Mouse (Mus musculus): ENCODE measurements around the gene Pced1b.

Pced1b gene

GRCm38 (mm10) chr15:97337636-97338352, 90.9 kb downstream of the Pced1b start:
- CTCF ChIA-PET: interaction anchor here (0.7 kb wide), 1 partner anchor 46 kb away, joined by 3 read pairs; no protein-coding TSS in a partner anchor

DNA sequence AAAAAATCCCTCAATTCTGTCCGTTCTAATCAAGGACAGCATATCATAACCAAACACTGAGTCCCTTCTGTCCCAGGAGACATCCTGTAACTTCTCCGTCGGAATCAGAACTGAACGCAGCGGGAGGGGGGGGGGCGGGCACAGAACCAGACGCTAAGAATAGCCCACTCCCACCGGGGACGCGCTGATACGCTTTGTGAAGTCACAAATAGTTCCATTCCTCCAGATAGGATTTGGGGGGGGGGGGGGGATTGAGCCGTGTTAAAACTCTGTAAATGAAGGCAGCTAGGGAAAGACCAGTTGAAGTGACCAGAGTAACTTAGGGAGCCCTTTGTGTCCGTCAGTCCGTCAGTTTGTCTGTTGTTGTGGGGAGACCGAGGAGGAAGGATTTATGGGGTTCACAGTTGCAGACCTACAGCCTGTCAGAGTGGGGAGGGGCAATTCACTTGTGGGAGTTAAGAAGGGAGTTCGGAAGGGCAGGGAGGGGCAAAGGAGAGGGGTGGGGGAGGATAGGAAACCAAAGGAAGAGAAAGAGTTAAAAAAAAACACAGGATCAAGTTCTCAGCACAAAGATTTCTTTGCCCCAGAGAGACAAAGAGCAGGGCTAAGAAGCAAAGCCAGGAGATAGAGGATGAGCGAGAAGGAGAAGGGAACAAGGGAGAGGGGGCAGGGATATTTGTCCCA, 91.6 kb downstream of the Pced1b start:
- CTCF ChIA-PET: interaction anchor here (0.6 kb wide), 1 partner anchor 225 kb away, joined by 4 read pairs; no protein-coding TSS in a partner anchor

DNA sequence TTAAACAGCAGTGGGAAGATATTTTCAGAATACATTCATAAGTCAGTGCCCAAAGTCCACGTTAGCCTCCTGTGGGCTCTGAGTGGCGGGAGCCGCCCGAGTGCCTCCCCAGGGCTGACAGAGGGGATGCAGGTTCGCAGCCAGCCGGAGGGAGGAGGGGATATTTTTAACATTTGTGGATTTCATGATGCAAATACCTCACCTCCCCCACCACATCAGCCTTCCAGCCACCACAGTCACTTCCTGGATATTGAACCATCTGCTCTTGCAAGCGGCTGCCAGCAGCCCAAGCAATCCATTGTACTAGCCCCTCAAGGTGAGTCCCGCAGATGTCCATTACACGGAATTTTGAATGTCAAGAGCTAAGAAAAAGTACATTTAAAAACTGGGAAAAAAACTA, 95.4 kb downstream of the Pced1b start:
- CTCF ChIA-PET: no interaction called here

DNA sequence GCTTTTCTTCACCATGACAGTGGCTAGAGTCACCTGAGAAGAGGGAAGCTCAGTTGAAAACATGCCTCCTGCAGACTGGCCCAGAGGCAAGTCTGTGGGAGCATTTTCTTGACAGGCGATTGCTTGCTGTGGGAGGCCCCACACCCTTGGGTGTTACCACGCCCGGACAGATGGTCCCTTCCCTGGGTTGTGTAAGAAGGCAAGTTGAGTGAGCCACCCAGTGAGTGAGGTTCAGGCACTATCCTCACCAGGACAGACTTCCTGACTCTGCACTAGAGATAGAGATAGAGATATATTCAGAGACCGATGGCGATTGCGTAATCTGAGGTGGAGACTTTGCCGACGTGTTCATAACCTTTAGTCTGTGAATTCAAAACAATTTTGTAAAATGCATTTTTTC, 96.0 kb downstream of the Pced1b start:
- CTCF ChIA-PET: no interaction called here

DNA sequence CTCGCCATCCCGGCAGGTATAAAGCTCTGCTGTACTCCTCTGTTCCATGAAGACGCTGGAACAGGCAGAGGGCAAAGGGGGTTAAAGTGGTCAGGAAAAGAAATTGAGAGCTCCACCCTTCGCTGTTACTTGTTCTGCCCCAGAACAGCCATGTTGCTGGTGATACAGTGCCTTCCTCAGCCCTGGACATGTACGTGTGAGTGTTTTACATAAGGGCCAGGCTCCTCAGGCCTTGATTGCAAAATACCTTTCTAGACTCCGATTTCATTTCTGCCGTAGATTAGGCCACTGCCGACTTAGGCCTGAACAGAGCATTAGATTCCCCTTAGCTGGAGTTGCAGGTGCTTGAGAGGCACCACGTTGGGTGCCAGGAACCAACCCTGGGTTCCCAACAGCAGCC, 97.0 kb downstream of the Pced1b start:
- CTCF ChIA-PET: interaction anchor here (0.5 to 0.6 kb wide), 2 partner anchors 57 to 71 kb away, joined by 3 to 4 read pairs; no protein-coding TSS in a partner anchor

DNA sequence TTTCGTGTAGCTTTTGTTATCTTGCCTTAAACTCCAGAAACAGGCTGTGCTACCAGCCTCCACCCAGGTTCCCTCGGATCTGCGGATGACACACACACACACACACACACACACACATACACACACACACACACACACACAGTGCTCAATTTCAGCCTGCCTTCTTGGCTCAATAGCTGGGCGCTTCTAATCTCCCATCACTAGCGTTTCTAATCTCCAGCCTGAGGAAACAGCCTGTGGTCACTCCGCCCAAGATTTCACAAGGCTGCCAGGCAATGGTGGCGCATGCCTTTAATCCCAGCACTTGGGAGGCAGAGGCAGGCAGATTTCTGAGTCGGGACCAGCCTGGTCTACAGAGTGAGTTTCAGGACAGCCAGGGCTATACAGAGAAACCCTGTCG, 98.2 kb downstream of the Pced1b start:
- CTCF ChIA-PET: no interaction called here

- CTCF ChIA-PET: no interaction called here
Observed at GRCm38 (mm10) chr15:97345917-97346316, 99.0 kb downstream of the Pced1b start.

GRCm38 (mm10) chr15:97346413-97346812, 99.5 kb downstream of the Pced1b start:
- CTCF ChIA-PET: no interaction called here

- CTCF ChIA-PET: interaction anchor here (0.6 to 0.7 kb wide), 2 partner anchors 21 to 31 kb away, joined by 4 to 10 read pairs; no protein-coding TSS in a partner anchor
Observed at GRCm38 (mm10) chr15:97346897-97347296, 100.0 kb downstream of the Pced1b start.

DNA sequence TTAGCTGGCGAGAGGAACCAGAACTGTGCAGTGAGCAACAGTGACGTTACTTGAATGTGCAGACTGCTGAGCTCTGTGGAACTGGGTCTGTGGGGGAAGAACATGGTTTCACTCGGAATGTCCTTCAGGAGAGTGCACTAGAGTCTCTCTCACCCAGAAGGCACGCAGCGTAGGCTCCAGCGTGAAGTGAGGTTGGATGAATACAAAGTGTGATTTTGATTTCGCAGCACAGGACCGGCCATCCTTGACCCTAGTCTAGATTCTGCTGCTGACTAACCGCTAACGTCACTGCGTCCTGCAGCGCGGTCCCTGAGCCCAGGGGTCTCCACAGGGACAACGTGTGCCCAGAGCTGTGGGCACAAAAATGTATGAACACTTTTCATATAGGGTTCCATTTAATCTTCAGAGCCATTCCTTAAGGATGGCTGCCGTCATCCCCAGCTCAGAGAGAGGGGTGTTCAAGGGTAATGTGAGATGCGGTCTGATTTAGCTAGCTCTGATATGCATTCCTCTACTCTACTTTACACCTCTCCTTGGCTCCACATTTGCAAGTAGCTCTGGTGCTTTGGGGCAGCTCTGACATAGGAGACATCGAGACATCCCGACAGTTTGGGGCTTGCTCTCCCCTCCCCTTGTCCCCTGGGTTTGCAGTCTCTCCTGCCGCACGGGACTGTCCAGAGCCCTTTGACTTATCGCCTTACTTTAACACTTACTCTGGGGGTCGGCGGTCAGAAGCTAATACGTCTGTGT, 101.8 kb downstream of the Pced1b start:
- CTCF ChIA-PET: interaction anchor here (0.5 to 0.6 kb wide), 2 partner anchors 96 to 316 kb away, joined by 3 read pairs; no protein-coding TSS in a partner anchor

- CTCF ChIA-PET: interaction anchor here (0.6 kb wide), 1 partner anchor 12 kb away, joined by 4 read pairs; no protein-coding TSS in a partner anchor
Observed at GRCm38 (mm10) chr15:97350528-97350927, 103.6 kb downstream of the Pced1b start.

DNA sequence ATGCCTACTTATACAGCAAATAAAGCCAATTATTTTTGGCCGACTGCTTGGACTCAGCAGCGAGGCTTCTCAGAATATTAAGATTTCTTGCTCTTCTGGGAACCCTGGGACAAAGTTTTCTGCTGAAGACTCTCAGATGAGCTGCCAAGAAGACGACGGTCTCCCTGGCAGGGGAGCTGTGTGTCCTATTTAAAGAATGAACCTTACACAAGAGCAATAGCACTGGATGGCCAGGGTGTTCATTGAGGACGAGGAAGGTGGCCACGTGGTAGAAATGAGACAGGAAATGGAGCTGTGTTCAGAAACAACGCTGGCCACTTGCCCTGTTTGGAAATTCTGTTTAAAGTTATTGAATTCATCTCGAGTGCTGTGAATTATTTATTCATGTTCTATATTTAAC, 104.1 kb downstream of the Pced1b start:
- CTCF ChIA-PET: no interaction called here

DNA sequence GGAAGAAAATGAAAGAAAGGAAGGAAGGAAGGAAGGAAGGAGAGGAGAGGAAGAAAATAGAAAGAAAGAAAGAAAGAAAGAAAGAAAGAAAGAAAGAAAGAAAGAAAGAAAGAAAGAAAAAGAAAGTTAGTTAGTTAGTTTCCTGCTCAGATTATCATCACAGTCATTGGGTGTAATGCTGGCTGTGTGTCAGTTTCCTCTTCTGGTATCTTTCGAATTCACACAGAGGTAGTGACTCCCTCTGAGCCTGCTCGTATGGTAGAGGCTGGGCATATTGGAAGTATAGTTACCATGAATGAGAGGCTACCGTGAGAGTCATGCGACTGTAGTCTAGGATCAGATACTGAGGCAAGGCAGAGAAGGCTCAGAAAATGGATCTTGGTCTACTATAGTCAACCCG, 104.8 kb downstream of the Pced1b start:
- CTCF ChIA-PET: no interaction called here

DNA sequence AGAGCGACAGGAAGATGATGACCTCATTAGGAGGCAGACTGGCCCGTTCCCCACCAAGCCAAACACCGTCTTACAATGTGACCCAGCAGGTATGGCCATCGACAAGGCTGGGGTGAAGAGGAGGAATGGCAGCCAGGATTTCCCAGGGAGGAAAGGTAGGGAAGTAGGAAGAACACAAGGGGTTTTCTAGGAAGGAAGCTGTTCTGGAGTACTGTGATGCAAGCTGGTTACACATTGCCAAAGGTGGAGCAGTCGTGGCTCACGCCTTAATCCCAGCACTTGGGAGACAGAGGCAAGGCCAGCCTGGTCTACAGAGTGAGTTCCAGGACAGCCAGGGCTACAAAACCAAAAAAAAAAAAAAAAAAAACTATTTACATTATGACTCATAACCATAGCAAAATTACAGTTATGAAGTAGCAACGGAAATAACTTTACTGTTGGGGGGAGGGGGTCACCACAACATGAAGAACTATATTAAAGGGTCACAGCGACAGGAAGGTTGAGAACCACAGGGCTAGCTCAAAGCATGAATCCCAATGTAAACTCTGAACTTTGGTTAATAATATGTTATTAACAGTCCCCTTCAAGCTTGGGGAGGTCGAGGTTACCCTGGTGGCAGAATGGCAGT, 108.9 kb downstream of the Pced1b start:
- CTCF ChIA-PET: no interaction called here

DNA sequence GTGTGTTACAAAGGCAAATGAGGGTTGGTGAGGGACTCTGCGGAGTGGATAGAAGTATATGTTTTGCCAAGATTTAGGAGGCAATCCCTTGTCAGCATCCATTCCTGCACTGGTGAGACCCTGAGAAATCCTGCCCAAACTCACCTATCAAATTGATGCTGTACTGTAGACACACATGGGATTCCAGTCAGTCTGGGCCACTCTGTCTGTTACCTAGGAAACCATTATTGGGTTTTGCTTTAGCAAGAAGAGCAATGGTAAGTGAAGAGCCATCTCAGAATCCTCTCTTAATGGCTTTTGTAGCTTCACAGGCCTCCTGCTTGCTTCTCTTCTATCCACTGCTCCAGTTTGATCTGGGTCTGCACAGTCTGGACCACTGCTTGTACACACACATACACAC, 110.1 kb downstream of the Pced1b start:
- CTCF ChIA-PET: no interaction called here

DNA sequence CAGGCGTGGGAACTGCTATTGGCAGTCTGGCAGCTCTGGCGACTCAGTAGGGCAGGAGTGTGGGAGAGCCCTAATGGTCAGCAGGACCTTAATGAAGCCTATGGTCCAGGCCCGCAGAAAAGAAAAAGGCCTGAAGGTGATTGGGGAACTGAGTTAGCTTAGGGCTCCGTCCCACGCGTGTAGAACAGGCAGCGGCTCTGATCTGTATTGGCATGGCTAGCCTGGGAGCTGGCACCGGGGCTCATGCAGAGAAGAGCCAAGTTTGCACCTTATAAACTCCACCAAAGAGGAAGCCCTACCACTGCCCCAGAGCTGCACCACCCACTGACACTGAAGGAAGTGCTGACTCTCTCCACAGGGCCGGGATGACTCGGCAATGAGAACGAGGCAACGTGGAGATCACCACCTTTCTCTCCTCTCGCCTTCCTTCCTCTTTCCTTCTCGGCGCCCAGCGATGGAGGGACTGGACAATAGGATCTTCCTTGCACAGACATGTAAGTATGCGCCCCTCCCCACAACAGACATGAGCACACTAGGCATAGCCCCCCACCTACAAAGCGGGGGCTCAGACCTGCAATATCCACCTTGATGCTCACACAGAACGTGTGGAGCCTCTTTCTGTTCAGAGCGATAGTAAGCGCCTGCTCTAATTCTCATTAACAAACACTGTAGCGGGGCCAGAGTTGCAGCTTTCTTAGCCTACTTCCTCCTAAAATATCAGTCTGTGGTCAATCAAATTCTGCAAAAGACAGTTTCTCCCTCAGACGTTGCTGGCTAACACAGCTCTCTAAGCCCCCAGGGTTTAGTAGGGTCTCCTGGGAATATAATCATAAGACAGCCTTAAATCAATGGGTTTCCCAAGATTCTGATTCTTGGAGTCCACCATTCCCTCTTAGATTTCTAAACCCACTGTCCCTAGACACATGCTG, 114.2 kb downstream of the Pced1b start:
- CTCF ChIA-PET: interaction anchor here (0.8 kb wide), 1 partner anchor 109 kb away, joined by 4 read pairs; no protein-coding TSS in a partner anchor

GRCm38 (mm10) chr15:97361771-97362171, 114.9 kb downstream of the Pced1b start:
- CTCF ChIA-PET: interaction anchor here (0.6 kb wide), 1 partner anchor 12 kb away, joined by 4 read pairs; no protein-coding TSS in a partner anchor

GRCm38 (mm10) chr15:97364271-97364670, 117.4 kb downstream of the Pced1b start:
- CTCF ChIA-PET: interaction anchor here (1.0 kb wide), 1 partner anchor 116 kb away, joined by 7 read pairs; no protein-coding TSS in a partner anchor

- CTCF ChIA-PET: interaction anchor here (0.6 to 1.0 kb wide), 3 partner anchors 16 to 116 kb away, joined by 4 to 7 read pairs (median 6); no protein-coding TSS in a partner anchor
Observed at GRCm38 (mm10) chr15:97364968-97365367, 118.1 kb downstream of the Pced1b start.

DNA sequence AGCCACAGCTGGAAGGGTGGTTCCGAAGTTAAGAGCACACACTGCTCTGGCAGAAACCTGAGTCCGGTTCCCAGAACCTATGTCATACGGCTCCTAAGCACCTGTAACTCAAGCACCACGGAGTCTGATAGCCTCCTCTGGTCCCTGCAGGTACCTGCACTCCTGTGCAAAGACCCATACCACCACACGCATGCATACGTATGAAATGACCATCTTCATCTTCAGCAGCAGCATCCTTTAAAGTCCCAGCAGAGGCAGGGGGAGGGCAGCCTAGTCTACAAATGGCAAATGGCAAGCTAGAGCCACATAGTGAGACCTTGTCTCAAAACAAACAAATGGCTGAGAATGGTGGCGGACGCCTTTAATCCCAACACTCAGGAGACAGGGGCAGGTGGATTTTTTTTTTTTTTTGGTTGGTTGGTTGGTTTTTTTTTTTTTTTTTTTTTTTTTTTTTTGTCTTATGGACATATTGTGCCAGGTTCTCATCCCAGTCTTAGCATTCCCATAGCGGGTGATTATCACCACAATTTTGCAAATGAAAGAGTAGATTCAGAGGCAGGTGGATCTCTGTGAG, 121.2 kb downstream of the Pced1b start:
- CTCF ChIA-PET: interaction anchor here (0.6 to 0.7 kb wide), 3 partner anchors 230 to 1116 kb away, joined by 8 to 15 read pairs (median 10); no protein-coding TSS in a partner anchor

Data from spleen, embryonic (tissue).